Mouse (Mus musculus): ENCODE measurements around the gene Fstl1. TPM values are rescaled to one million over a fixed set of nuclear protein-coding genes. Genes with fewer than 3 reads are reported as not detected.

Fstl1 gene
- total RNA-seq, 2 experiments from 2014 or later: 66.2 to 75.2 TPM

- DNase-seq: no peak
- intact Hi-C loops (cut with DNase I): no loop called here
Observed at GRCm38 (mm10) chr16:37784526-37784925, 7.9 kb downstream of the Fstl1 start.

DNA sequence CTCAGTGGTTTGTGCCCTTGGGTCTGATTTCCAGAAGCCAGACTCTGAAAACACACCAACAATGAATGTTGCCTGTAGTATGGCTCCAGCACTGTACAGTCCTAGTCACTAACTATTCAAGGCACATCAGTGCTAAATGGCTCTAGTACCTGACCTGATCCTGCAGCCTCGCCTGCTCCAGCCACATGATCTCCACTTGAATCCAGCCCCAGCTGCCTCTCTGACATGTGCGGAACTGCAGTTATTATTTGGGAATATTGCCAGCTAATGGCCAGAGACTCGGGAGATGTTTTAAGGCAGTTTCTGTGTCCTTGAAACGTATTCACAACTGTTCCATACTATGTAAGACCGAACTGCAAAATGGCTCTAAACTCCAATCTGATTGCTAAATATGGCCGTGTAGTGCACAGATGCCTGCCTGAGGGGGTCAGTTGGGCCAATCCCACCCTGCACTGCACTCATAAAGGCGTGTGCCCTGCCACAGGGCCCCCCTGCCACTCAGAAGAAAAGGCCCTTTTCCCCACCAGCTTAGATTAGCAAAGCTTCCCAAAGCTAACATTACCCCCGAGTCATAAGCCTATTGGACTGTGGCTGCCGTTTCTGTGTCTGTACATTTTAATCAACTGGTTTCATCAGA is 11.0 kb downstream of the Fstl1 start:
- DNase-seq: no peak
- intact Hi-C loops (cut with DNase I): no loop called here

- intact Hi-C loops (cut with DNase I): no loop called here
- DNase-seq: peak; percentile 86
Observed at GRCm38 (mm10) chr16:37788367-37789014, 11.8 kb downstream of the Fstl1 start.

DNA sequence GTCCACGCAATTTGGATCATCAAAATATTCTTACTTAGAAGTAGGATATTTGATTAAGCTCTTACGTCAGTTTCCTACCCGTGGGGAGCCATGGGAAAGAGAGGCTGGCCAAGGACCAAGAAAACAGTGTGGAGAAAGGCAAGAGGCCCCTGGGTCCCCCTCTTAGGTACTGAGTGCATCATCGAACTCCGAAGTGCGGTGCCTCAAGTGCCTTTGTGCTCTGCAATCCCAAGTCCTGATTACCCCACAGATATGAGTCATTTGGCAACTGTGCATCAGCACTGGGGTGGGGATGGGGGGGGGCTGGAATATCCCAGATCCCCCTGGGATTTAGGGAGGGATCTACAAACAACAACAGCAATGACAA is 12.3 kb downstream of the Fstl1 start:
- intact Hi-C loops (cut with DNase I): no loop called here
- DNase-seq: no peak

DNA sequence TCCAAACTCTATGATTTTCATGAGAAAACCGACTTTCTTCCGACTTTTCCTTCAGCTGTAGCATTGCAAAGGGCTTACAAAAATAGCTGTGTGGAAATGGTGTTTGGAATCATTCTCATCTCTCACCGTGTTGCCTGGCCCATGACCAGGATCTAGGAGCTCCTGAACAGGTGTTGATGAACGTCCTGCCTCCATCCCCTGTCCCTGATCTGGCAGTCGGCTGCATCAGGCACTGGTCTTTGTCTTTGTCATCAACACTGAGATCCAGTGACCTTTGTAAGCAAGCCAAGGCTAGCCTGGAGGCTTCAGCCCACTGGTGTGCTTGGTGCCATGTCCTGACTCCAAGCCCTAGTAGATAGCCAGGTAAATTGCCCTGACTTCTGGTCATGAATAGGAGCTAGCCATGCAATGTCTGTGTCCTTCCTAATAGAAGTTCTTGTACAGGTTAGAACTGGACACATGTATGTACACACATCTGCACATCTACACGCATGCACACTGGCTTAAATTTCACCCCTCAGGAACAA is 12.8 kb downstream of the Fstl1 start:
- DNase-seq: no peak
- intact Hi-C loops (cut with DNase I): no loop called here

- intact Hi-C loops (cut with DNase I): no loop called here
- no peak for DNase-seq
Observed at GRCm38 (mm10) chr16:37790008-37790780, 13.5 kb downstream of the Fstl1 start.

DNA sequence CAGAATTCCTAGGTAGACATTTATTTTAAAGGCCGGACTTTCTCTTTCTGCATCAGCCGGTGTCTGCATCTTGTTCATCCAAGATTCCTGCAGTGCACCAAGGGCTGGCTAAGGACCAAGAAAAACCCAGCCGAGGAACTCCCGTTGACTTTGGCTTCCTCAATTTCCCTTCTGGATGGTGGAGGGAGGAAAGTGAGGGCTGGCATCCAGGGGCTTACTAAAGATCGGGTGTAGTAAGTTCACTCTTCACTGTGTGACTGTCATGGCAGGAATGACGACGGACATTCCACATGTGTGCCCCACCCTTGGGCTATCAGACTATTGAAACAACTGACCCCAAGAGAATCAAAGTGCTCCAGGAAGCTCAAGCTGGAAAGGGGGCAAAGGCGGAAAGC is 14.1 kb downstream of the Fstl1 start:
- DNase-seq: no peak
- intact Hi-C loops (cut with DNase I): no loop called here

GRCm38 (mm10) chr16:37795651-37796150 is 19.0 kb downstream of the Fstl1 start:
- no peak for DNase-seq
- intact Hi-C loops (cut with DNase I): no loop called here

DNA sequence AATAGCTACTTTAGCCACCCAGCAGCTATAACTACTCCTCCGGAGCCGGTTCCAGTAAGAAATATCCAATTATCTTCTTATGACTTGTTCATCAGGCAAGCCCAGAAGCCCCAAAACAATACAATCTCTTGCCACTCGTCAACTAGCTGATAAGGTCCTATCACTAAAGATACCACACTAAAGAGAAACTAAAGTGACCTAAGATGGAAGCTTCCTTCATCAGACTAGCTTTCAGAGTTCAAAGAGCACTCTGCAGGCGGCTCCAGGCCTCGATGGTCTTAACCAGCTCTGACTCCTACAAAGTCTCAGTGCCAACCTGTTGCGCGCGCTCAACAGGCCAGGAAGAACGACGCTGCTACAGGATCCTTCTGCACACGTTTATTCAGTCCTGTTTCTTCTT is 19.6 kb downstream of the Fstl1 start:
- no peak for DNase-seq
- intact Hi-C loops (cut with DNase I): no loop called here

DNA sequence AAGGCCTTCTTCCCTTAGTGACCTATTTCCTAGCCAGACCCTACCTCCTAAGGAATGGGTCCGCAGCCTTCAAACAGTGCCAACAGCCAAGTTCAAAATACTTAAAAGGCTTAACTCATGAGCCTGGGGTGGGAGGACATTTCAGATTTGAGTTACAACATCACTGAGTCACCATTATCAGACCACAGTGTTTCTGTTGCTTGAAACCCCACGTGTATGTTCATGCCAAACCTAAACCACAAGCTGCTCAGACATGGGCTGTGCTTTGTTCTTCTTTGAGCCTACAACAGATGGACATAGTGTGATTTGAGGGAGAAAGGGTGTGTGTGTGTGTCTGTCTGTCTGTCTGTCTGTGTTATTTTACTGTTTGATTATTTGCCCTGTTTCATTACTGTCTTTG is 24.4 kb downstream of the Fstl1 start:
- intact Hi-C loops (cut with DNase I): loop anchor here (10.0 kb wide), 1 partner anchor 696 kb away; no protein-coding TSS in a partner anchor
- DNase-seq: no peak

GRCm38 (mm10) chr16:37802686-37803295 is 26.1 kb downstream of the Fstl1 start:
- intact Hi-C loops (cut with DNase I): loop anchor here (10.0 kb wide), 1 partner anchor 698 kb away; no protein-coding TSS in a partner anchor

GRCm38 (mm10) chr16:37803387-37803950 is 26.8 kb downstream of the Fstl1 start:
- DNase-seq: no peak
- intact Hi-C loops (cut with DNase I): loop anchor here (10.0 kb wide), 1 partner anchor 699 kb away; no protein-coding TSS in a partner anchor

More at GRCm38 (mm10) chr16:37802686-37803295, 26.1 kb downstream of the Fstl1 start:
- no peak for DNase-seq

- no peak for DNase-seq
- intact Hi-C loops (cut with DNase I): loop anchor here (10.0 kb wide), 1 partner anchor 701 kb away; no protein-coding TSS in a partner anchor
Observed at GRCm38 (mm10) chr16:37805746-37806495, 29.2 kb downstream of the Fstl1 start.

DNA sequence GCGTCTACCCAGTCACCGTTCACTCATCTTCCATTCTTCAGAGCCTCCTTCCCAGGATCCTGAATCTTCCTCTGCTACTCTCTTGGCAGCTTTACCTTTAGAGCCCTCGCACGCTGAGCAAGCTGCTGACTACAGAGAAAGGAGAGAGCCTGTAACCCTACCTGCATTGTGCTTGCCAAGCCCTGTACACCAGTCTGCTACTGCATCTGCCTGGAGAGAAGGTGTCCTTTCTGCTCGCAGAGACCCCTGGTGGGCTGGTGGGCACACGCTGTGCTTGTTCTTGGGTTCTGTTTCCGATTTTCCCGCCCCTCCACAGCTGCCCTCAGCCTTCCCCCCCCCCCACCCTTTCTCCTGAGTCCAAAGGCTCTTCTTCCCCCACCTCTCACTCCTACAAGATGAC is 30.6 kb downstream of the Fstl1 start:
- intact Hi-C loops (cut with DNase I): loop anchor here (10.0 kb wide), 1 partner anchor 702 kb away; no protein-coding TSS in a partner anchor
- no peak for DNase-seq

DNA sequence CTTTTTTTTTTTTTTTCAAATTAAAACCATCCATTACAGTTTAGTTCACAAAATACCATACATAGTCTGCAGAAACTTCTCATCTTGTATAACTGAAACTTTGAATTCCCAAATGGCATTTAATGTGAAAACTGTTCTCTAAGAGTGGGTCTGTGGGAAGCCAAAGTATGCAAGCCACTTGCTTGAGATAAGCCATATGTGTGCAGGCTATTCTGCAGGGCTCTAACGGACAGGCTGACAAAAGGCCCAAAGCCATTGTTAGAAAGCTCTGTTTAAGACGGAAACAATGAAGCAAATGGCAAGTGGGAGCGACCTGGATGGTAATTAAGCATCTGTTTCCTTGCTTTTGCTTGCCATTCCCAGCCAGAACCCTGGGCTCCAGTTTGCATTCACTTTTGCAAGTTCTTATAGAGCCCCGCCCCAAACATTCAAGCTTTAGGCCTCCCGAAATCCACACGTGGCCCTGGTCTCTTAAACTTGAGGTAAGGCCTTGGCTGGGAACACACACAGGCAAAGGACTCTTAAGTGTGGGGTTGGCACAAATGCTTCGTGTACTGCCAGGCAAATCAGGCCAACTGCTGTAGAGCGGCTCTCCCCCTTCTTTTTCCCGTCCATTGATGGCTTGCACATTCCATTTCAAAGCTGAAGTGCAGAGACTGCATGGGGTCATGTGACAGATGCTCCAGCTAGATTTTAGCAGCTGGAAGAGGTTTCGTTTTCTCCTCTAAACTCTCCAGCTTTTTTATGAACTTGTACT is 32.4 kb downstream of the Fstl1 start:
- peak; percentile 21 for DNase-seq
- intact Hi-C loops (cut with DNase I): loop anchor here (10.0 kb wide), 1 partner anchor 704 kb away; no protein-coding TSS in a partner anchor

- intact Hi-C loops (cut with DNase I): loop anchor here (10.0 kb wide), 1 partner anchor 705 kb away; no protein-coding TSS in a partner anchor
- DNase-seq: peak; percentile 48
Observed at GRCm38 (mm10) chr16:37809623-37809992, 32.9 kb downstream of the Fstl1 start.

GRCm38 (mm10) chr16:37811874-37812273 is 35.2 kb downstream of the Fstl1 start:
- no peak for DNase-seq
- intact Hi-C loops (cut with DNase I): loop anchor here (5.0 kb wide), 1 partner anchor 130 kb away; no protein-coding TSS in a partner anchor

DNA sequence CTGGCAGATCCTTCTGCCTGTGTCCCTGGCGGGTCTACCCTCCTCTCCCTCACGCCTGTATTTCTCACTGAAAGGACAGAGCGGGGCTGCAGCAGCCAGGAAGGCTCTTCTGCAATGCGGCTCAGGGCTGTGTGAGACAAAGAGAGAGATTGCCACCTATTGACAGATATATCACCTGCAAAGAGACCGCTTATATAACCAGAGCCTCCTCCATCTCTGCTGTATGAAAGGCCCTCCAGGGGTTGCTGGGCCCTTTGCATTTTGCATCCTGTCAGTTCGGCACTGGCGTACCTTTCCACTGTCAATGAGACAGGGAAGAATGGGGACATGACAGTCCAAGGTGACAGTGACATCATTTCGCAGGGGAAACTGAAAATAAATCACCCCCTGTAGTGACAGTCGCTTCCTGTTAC is 35.8 kb downstream of the Fstl1 start:
- intact Hi-C loops (cut with DNase I): loop anchor here (5.0 kb wide), 1 partner anchor 130 kb away; no protein-coding TSS in a partner anchor
- DNase-seq: peak; percentile 24
